Mouse (Mus musculus) embryonic facial prominence, embryonic 10.5 days (tissue): ENCODE measurements at regions not wholly inside any gene's neighbourhood (a gene's known extent, or its start where the extent isn't known, plus 50 kb on each side); places are given as distances from the start of the nearest gene placed in this dataset.

Experiments
- DNase-seq: peaks from one replicate; pipeline ENCODE4 v3.0.0-alpha.2; 2017; ENCODE audit warnings: low spot score
- H3K27ac ChIP-seq: fragments of 300-500 bp; sonication (generic); replicated peaks from 2 replicates; pipeline ENCODE4 v1.5.1; 2016; ENCODE audit warnings: mild to moderate bottlenecking
- H3K27me3 ChIP-seq: fragments of 300-500 bp; sonication (generic); replicated peaks from 2 replicates; pipeline ENCODE4 v1.6.1; 2016; ENCODE audit warnings: low read depth, mild to moderate bottlenecking; ENCODE audit not compliant: poor library complexity, severe bottlenecking
- H3K36me3 ChIP-seq: fragments of 300-500 bp; sonication (generic); replicated peaks from 2 replicates; pipeline ENCODE4 v1.6.1; 2016; ENCODE audit warnings: mild to moderate bottlenecking, moderate library complexity
- H3K4me1 ChIP-seq: fragments of 300-500 bp; sonication (generic); 2 replicates; pipeline ENCODE4 v1.6.1; 2016
- H3K4me3 ChIP-seq: fragments of 300-500 bp; sonication (generic); 2 replicates; pipeline ENCODE4 v1.5.1; 2016; ENCODE audit warnings: mild to moderate bottlenecking, moderate library complexity
- H3K9me3 ChIP-seq: fragments of 300-500 bp; sonication (generic); 2 replicates; pipeline ENCODE4 v1.6.1; 2016; ENCODE audit warnings: mild to moderate bottlenecking
- WGBS: fragments of 180-500 bp; shearing (Covaris S2); methylation state at CpG from one replicate; pipeline ENCODE4 v1.1.7; 2016; 5-methylcytosine and 5-hydroxymethylcytosine counted together

GRCm38 (mm10) chr11:114571144-114571869 is 97.0 kb upstream of the Rpl38 start:
- WGBS: 44% methylated on average over 20 of the region's 20 CpGs
- peak; percentile 20 for DNase-seq
- H3K4me1 ChIP-seq: peaks cover 31% of the 10 kb centered on the region
- peaks cover 9% of the 10 kb centered on the region; the same call in 1 of the 2 replicates for H3K9me3 ChIP-seq
- no peaks in the 10 kb centered on the region for H3K36me3 ChIP-seq
- peaks cover 46% of the 10 kb centered on the region for H3K27me3 ChIP-seq
- H3K27ac ChIP-seq: no peak overlapping the region
- H3K4me3 ChIP-seq: no peak overlapping the region

- no peak for DNase-seq
- Histone ChIP-seq H3K9me3 (peaks cover 2% of the 10 kb centered on the region), H3K27me3 (peaks cover 47% of the 10 kb centered on the region), H3K4me1 (peaks cover 31% of the 10 kb centered on the region), H3K36me3 (no peaks in the 10 kb centered on the region), H3K27ac (no peak overlapping the region), H3K4me3 (no peak overlapping the region)
- 91% methylated on average over 5 of the region's 5 CpGs for WGBS
Observed at GRCm38 (mm10) chr11:114570076-114570475, 98.2 kb upstream of the Rpl38 start.

- 5% methylated on average over 21 of the region's 21 CpGs for WGBS
- Histone ChIP-seq H3K9me3 (peaks cover 11% of the 10 kb centered on the region), H3K36me3 (no peaks in the 10 kb centered on the region), H3K4me3 (peak overlapping the region; percentile 35), H3K27ac (peak overlapping the region; percentile 7; the same call in 1 of the 2 replicates), H3K27me3 (peaks cover 47% of the 10 kb centered on the region), H3K4me1 (peaks cover 31% of the 10 kb centered on the region)
- DNase-seq: no peak
Observed at GRCm38 (mm10) chr11:114567814-114568800, 100.2 kb upstream of the Rpl38 start.

- Histone ChIP-seq H3K4me3 (peak overlapping the region; percentile 35), H3K27ac (0 out of 2 replicates have a peak overlapping the region, but pooled peaks have one; percentile 14), H3K36me3 (no peaks in the 10 kb centered on the region), H3K4me1 (peaks cover 31% of the 10 kb centered on the region), H3K27me3 (peaks cover 47% of the 10 kb centered on the region), H3K9me3 (peaks cover 11% of the 10 kb centered on the region)
- peak; percentile 47 for DNase-seq
- 4% methylated on average over 20 of the region's 20 CpGs for WGBS
Observed at GRCm38 (mm10) chr11:114567045-114567780, 101.1 kb upstream of the Rpl38 start.

- WGBS: 94% methylated on average over 2 of the region's 2 CpGs
- DNase-seq: no peak
- Histone ChIP-seq H3K36me3 (no peaks in the 10 kb centered on the region), H3K4me1 (peaks cover 43% of the 10 kb centered on the region), H3K27ac (no peak overlapping the region), H3K9me3 (peaks cover 11% of the 10 kb centered on the region), H3K27me3 (peaks cover 51% of the 10 kb centered on the region), H3K4me3 (no peak overlapping the region)
Observed at GRCm38 (mm10) chr11:114564949-114565348, 103.4 kb upstream of the Rpl38 start.

DNA sequence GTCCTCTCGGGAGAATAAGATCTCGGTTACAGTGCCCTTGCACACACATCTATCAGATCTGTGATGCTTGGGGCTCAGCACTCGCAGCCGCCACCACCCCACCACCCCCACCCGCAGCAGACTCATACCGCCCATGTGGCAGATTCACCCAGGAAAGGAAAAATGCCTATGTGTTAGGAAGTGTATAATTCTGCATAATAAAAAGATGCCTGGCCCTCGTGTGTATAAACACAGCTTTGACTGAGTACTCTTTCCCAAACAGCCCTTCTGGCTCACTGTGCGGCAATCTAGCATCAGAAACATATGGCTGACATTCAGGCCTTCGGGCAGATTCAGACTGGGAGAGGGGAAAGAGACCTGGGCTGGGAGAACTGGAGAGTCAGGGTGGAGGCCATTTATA is 105.2 kb upstream of the Rpl38 start:
- 87% methylated on average over 9 of the region's 9 CpGs for WGBS
- peaks cover 45% of the 10 kb centered on the region for H3K4me1 ChIP-seq
- no peak overlapping the region for H3K27ac ChIP-seq
- no peaks in the 10 kb centered on the region for H3K36me3 ChIP-seq
- peaks cover 52% of the 10 kb centered on the region for H3K27me3 ChIP-seq
- no peak for DNase-seq
- H3K4me3 ChIP-seq: no peak overlapping the region
- peaks cover 11% of the 10 kb centered on the region for H3K9me3 ChIP-seq

GRCm38 (mm10) chr11:114554576-114554975 is 113.7 kb upstream of the Rpl38 start:
- WGBS: 59% methylated on average over 5 of the region's 5 CpGs
- Histone ChIP-seq H3K9me3 (no peaks in the 10 kb centered on the region), H3K27ac (0 out of 2 replicates have a peak overlapping the region, but pooled peaks have one; percentile 52), H3K27me3 (peaks cover 12% of the 10 kb centered on the region; the same call in 1 of the 2 replicates), H3K4me3 (no peak overlapping the region), H3K36me3 (no peaks in the 10 kb centered on the region), H3K4me1 (peaks cover 11% of the 10 kb centered on the region)
- no peak for DNase-seq

GRCm38 (mm10) chr11:114553992-114554391 is 114.3 kb upstream of the Rpl38 start:
- Histone ChIP-seq H3K27ac (0 out of 2 replicates have a peak overlapping the region, but pooled peaks have one; percentile 52), H3K4me3 (no peak overlapping the region), H3K27me3 (0 out of 2 replicates have a peak, but pooled peaks cover 6% of the 10 kb centered on the region), H3K36me3 (no peaks in the 10 kb centered on the region), H3K9me3 (no peaks in the 10 kb centered on the region), H3K4me1 (peaks cover 7% of the 10 kb centered on the region)
- WGBS: 52% methylated on average over 13 of the region's 13 CpGs
- DNase-seq: no peak

DNA sequence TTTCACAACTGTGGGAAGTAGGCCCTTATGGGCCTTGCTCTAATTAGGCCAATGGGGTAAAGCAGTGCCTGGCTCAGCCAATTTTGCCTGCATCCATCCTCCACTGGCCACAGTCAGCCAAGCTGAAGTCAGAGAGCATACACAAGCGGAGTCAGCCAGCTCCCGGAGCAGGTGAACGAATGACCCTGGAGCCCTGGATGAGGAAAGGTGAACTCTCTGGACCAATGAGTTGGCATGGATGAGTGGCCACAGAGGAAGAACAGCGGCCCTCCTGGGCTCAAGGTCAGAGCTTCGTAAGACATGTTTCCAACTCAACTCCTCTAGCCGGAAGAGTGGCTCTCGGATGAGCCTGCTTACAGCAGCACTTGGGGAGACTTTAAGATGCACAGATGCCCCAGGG is 116.1 kb upstream of the Rpl38 start:
- no peaks in the 10 kb centered on the region for H3K9me3 ChIP-seq
- H3K36me3 ChIP-seq: no peaks in the 10 kb centered on the region
- peaks cover 7% of the 10 kb centered on the region for H3K4me1 ChIP-seq
- no peak overlapping the region for H3K4me3 ChIP-seq
- DNase-seq: no peak
- no peaks in the 10 kb centered on the region for H3K27me3 ChIP-seq
- WGBS: 92% methylated on average over 7 of the region's 7 CpGs
- no peak overlapping the region for H3K27ac ChIP-seq

GRCm38 (mm10) chr11:114551262-114551661 is 117.1 kb upstream of the Rpl38 start:
- Histone ChIP-seq H3K27me3 (no peaks in the 10 kb centered on the region), H3K4me1 (peaks cover 7% of the 10 kb centered on the region), H3K36me3 (no peaks in the 10 kb centered on the region), H3K4me3 (no peak overlapping the region), H3K9me3 (no peaks in the 10 kb centered on the region), H3K27ac (no peak overlapping the region)
- no peak for DNase-seq
- WGBS: 90% methylated on average over 4 of the region's 4 CpGs

DNA sequence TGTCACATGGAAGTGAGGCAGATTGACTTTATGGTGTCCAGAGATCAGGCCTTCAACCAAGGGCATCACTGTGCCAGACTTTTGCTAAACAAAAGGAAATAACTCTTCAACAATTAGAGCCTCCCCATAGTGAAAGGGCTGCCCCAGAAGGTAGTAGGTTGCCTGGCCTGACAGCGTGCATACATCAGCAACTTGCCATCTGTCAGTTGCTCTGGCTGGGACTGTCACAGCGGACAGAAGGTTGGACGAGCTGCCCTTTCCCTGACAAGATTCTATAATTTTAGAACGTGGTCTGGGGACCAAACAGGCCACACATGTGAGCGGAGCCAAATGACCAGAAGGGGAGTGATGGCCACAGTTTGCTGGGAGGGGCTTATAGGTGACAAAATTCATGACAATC is 119.7 kb upstream of the Rpl38 start:
- Histone ChIP-seq H3K9me3 (no peaks in the 10 kb centered on the region), H3K4me1 (peaks cover 12% of the 10 kb centered on the region), H3K36me3 (no peaks in the 10 kb centered on the region), H3K27me3 (0 out of 2 replicates have a peak, but pooled peaks cover 5% of the 10 kb centered on the region), H3K4me3 (no peak overlapping the region), H3K27ac (no peak overlapping the region)
- DNase-seq: no peak
- WGBS: 82% methylated on average over 5 of the region's 5 CpGs

DNA sequence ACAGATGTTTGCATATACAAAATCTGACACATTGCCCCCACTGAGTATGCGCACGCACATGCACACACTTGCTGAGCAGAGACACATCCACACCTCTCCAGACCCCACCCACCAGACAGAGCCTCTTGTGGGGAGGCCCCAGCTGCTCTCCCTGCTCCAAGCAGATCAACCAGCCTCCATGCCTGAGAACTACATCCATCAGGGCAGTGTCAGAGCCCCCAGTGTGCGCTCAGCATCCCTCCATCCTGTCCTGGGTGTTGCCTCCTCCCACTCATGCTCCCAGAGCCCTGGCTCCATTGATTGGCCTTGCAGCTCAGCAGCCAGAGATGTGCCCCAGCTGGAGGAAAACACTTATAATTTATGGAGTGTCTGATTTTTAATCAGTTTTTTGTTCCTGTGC is 124.1 kb upstream of the Rpl38 start:
- WGBS: 78% methylated on average over 3 of the region's 3 CpGs
- no peak for DNase-seq

More for the DNA sequence above, 124.1 kb upstream of the Rpl38 start:
- peaks cover 8% of the 10 kb centered on the region; the same call in 1 of the 2 replicates for H3K9me3 ChIP-seq
- no peak overlapping the region for H3K4me3 ChIP-seq
- H3K4me1 ChIP-seq: peaks cover 29% of the 10 kb centered on the region
- H3K27me3 ChIP-seq: 0 out of 2 replicates have a peak, but pooled peaks cover 5% of the 10 kb centered on the region
- H3K27ac ChIP-seq: peak overlapping the region; percentile 6; the same call in 1 of the 2 replicates
- H3K36me3 ChIP-seq: no peaks in the 10 kb centered on the region
